Mouse (Mus musculus) testis, adult 2 months (tissue): ENCODE results near the gene C1qtnf6. TPM values are rescaled to one million over a fixed set of nuclear protein-coding genes. Genes with fewer than 3 reads are reported as not detected.

Experiments
- H3K27ac ChIP-seq: fragments of 200-500 bp; 2 replicates; pipeline ENCODE4 v1.5.1; 2012; ENCODE audit warnings: low read depth, low read length; ENCODE audit not compliant: control insufficient read depth, insufficient read depth
- H3K27me3 ChIP-seq: fragments of 200-500 bp; 2 replicates; pipeline ENCODE4 v1.6.1; 2012; ENCODE audit warnings: mild to moderate bottlenecking, low read length, moderate library complexity; ENCODE audit not compliant: control insufficient read depth, insufficient read depth
- H3K36me3 ChIP-seq: fragments of 200-500 bp; 2 replicates; pipeline ENCODE4 v1.6.1; 2012; ENCODE audit warnings: mild to moderate bottlenecking, low read length; ENCODE audit not compliant: control insufficient read depth, insufficient read depth
- H3K4me1 ChIP-seq: fragments of 200-500 bp; 2 replicates; pipeline ENCODE4 v1.6.1; 2012; ENCODE audit warnings: low read length; ENCODE audit not compliant: control insufficient read depth, insufficient read depth
- H3K4me3 ChIP-seq: fragments of 200-500 bp; 2 replicates; pipeline ENCODE4 v1.5.1; 2012; ENCODE audit warnings: low read depth, mild to moderate bottlenecking, low read length, moderate library complexity, mixed read lengths; ENCODE audit not compliant: control insufficient read depth
- CTCF ChIP-seq: fragments of 200-500 bp; IDR thresholded peaks from 2 replicates; pipeline ENCODE4 v1.5.1; 2012; ENCODE audit warnings: low read depth, mild to moderate bottlenecking, inconsistent platforms, low read length, moderate library complexity; ENCODE audit not compliant: control insufficient read depth, insufficient read depth, insufficient replicate concordance
- POLR2A ChIP-seq: fragments of 200-500 bp; IDR thresholded peaks from 2 replicates; pipeline ENCODE4 v1.6.1; 2012; ENCODE audit warnings: low read depth, mild to moderate bottlenecking, inconsistent platforms, low read length, moderate library complexity; ENCODE audit not compliant: control insufficient read depth
- polyA plus RNA-seq: library from polyadenylated mRNA; depleted of rRNA; stranded (reverse); fragments of >200 nt; gene quantifications from 2 replicates; pipeline ENCODE4 v1.2.3, GENCODE M21; 2012; rRNA removed

Gene C1qtnf6
- polyA plus RNA-seq, 1 experiment, result 9.8 TPM

DNA sequence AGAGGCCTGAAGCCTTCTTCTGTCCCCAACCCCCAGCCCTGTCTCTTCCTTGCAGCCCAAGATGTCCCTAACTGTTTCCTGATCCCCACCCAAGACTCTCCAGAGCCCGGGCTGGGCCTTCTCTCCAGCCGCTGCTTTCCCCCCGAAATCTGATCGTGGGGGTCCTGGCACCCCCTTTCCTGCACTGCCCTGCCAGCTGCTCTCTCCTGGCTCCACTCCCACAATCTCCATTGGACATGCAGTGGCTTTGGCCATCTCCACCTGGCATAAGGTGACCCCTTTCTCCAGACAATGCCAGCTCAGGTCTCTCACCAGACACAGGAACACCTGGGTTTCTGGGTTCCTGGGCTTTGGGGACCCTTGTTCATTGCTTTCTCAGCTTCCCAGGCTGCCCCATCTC lies 53.1 kb downstream of the C1qtnf6 start:
- Histone ChIP-seq H3K4me3 (no peak overlapping the region), H3K4me1 (no peaks in the 10 kb centered on the region; the same call in 1 of the 2 replicates), H3K27me3 (no peaks in the 10 kb centered on the region), H3K27ac (no peak overlapping the region), H3K36me3 (no peaks in the 10 kb centered on the region)
- no peak for TF ChIP-seq CTCF
- no peak for TF ChIP-seq POLR2A

- TF ChIP-seq POLR2A (no peak), CTCF (no peak)
- H3K27ac ChIP-seq, result no peak overlapping the region
- no peaks in the 10 kb centered on the region; the same call in 1 of the 2 replicates for H3K4me1 ChIP-seq
- no peaks in the 10 kb centered on the region for H3K36me3 ChIP-seq
- H3K27me3 ChIP-seq, result no peaks in the 10 kb centered on the region
- no peak overlapping the region for H3K4me3 ChIP-seq
Observed at GRCm38 (mm10) chr15:78476878-78477277, 54.3 kb downstream of the C1qtnf6 start.

DNA sequence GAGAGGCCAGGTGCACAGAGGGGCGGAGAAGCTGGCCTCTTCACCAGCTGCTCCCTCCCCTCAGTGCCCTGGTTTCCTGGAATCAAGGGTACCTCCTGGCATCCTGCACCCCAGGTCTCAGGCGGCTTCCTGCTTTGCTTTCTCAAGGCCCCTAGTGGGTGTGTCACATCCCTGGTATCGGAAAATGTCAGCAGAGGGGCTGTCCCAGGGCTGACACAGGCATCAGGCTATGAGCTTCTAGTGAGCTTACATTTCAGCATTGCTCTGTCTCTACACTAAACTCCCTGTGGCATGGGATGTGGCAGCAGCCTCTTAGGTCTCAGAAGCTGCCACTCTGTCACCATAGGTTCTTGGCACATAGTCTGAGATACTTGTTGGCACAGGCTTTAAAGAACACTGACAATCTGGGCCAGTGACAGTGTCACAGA lies 55.6 kb downstream of the C1qtnf6 start:
- no peaks in the 10 kb centered on the region for H3K36me3 ChIP-seq
- no peak overlapping the region for H3K27ac ChIP-seq
- no peaks in the 10 kb centered on the region; the same call in 1 of the 2 replicates for H3K4me1 ChIP-seq
- no peaks in the 10 kb centered on the region for H3K27me3 ChIP-seq
- TF ChIP-seq CTCF, result no peak
- no peak for TF ChIP-seq POLR2A
- no peak overlapping the region for H3K4me3 ChIP-seq

- Histone ChIP-seq H3K4me3 (no peak overlapping the region), H3K27ac (no peak overlapping the region), H3K36me3 (no peaks in the 10 kb centered on the region), H3K27me3 (no peaks in the 10 kb centered on the region), H3K4me1 (no peaks in the 10 kb centered on the region)
- TF ChIP-seq POLR2A (no peak), CTCF (no peak)
Observed at GRCm38 (mm10) chr15:78473442-78473841, 57.8 kb downstream of the C1qtnf6 start.

Other genes starting within 250 kb of the C1qtnf6 start
- 1.9 and 2.1 TPM in 2 replicates for gene Csf2rb2, start 225.7 kb downstream of the C1qtnf6 start, polyA plus RNA-seq
- 0.95 and 1.1 TPM in 2 replicates for gene Csf2rb, start 205.7 kb downstream of the C1qtnf6 start, polyA plus RNA-seq
- 1,340 and 1,395 TPM in 2 replicates for gene Tex33, start 135.5 kb downstream of the C1qtnf6 start, polyA plus RNA-seq
- 29.8 and 38.6 TPM in 2 replicates for gene Tst, start 125.5 kb downstream of the C1qtnf6 start, polyA plus RNA-seq
- 5.1 and 6.4 TPM in 2 replicates for gene Mpst, start 125.0 kb downstream of the C1qtnf6 start, polyA plus RNA-seq
- 12.2 and 12.3 TPM in 2 replicates for gene Kctd17, start 102.9 kb downstream of the C1qtnf6 start, polyA plus RNA-seq
- 0.74 and 1.4 TPM in 2 replicates for gene Tmprss6, start 62.8 kb downstream of the C1qtnf6 start, polyA plus RNA-seq
- gene Il2rb, start 36.1 kb downstream of the C1qtnf6 start, polyA plus RNA-seq, result 0.47 and 0.59 TPM in 2 replicates
- gene Sstr3, start 13.3 kb upstream of the C1qtnf6 start, polyA plus RNA-seq, result 6.0 and 7.0 TPM in 2 replicates
- gene Rac2, start 41.4 kb upstream of the C1qtnf6 start, polyA plus RNA-seq, result 5.5 and 9.6 TPM in 2 replicates
- gene Cyth4, start 65.6 kb upstream of the C1qtnf6 start, polyA plus RNA-seq, result 1.4 and 1.9 TPM in 2 replicates
- 6.7 and 6.9 TPM in 2 replicates for gene Elfn2, start 187.4 kb upstream of the C1qtnf6 start, polyA plus RNA-seq
- gene Mfng, start 242.1 kb upstream of the C1qtnf6 start, polyA plus RNA-seq, result 0.75 and 0.97 TPM in 2 replicates